ENCODE assay signal across 8 mouse cellular contexts in the genomic region with DNA sequence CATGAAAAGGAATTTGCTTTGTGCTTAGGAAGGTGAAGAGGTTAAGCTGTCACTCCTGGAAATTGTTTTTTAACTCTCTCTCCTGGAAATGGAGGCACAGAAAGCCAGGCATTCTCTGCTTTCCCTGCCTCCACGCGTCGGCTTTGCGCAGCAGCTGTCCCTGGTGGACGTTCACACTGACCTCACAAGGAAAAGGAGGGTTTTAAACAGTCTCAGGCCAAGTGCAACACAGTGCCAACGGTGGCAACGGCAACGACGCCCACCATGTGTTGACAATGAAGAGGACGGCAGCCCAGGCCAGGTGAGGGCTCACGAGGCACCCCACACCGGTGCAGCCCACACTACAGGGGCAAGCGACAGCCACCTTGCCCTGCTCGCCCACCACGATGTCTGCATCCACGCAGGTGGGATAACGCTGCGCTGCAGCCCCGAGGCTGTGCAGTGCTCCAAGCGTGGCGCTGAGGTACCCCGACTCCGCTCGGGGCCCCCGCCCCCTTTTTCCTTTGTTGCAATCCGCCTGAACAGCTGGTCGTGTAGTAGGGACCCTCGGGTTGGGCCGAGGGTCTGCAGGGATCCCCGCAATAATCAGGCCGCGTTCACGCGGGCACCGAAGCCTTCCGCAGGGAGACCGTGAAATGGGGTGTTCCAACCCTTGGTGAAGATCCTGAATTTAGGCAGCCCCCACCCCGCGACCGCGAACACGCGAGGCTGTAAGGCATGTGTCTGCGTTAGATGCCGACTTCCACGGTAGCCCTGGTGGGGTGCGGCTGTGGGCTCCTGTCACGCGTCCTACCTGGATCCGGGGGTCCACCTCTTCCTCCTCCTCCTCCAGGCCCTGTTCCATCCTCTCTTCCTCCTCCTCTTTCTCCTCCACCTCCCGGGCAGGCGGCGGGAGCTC. TPM values are rescaled to one million over a fixed set of nuclear protein-coding genes. Genes with fewer than 3 reads are reported as not detected.
DNase-seq lines count a peak whose midpoint lies in the region; ATAC-seq and TF ChIP-seq lines count a peak whose summit lies in the region.

No protein-coding gene starts in this region.

- TF ChIP-seq CTCF in MEL (IDR thresholded peaks at IDR 0.05 in 2 of 3, conservative IDR thresholded peaks at IDR 0.05 in 1 of 3; ENCODE audit: control insufficient read depth in 1 of 3, insufficient read depth in 1 of 3, low read depth in 2 of 3, low read length in 3 of 3, poor library complexity in 1 of 3, severe bottlenecking in 1 of 3), result no peak

- peak; percentile 80 for ATAC-seq in hindbrain, embryonic 11.5 days (ENCODE audit: low FRiP score)
- peak; percentile 27 for ATAC-seq in limb, embryonic 11.5 days (ENCODE audit: insufficient number of reproducible peaks, low FRiP score, low TSS enrichment, low read depth)

- H3K4me1 ChIP-seq in heart, embryonic 10.5 days, result peaks cover 59% of the 10 kb centered on the region
- H3K4me1 ChIP-seq in MEL (ENCODE audit: control insufficient read depth in 1 of 2, insufficient read depth in 2 of 2, low read length in 2 of 2), result no peaks in the 10 kb centered on the region
- H3K4me1 ChIP-seq in hindbrain, embryonic 11.5 days (replicated peaks; ENCODE audit: control insufficient read depth, insufficient read depth, low read length), result no peaks in the 10 kb centered on the region; the same call in 1 of the 2 replicates
- H3K4me1 ChIP-seq in limb, embryonic 11.5 days (ENCODE audit: control insufficient read depth, insufficient read depth, low read length), result peaks cover 16% of the 10 kb centered on the region

- no peaks in the 10 kb centered on the region; the same call in 1 of the 2 replicates for H3K27me3 ChIP-seq in heart, embryonic 10.5 days (ENCODE audit: insufficient read depth, poor library complexity, severe bottlenecking)
- H3K27me3 ChIP-seq in MEL (ENCODE audit: control insufficient read depth in 1 of 2, insufficient read depth in 2 of 2, low read length in 2 of 2), result peaks cover 4 to 6% of the 10 kb centered on the region in 2 experiments
- no peaks in the 10 kb centered on the region for H3K27me3 ChIP-seq in hindbrain, embryonic 11.5 days (ENCODE audit: control insufficient read depth, insufficient read depth, low read length)
- no peaks in the 10 kb centered on the region for H3K27me3 ChIP-seq in limb, embryonic 11.5 days (ENCODE audit: control insufficient read depth, insufficient read depth, low read length)

- H3K4me2 ChIP-seq in hindbrain, embryonic 11.5 days (replicated peaks; ENCODE audit: low read depth, low read length), result peak overlapping the region; percentile 93
- H3K4me2 ChIP-seq in limb, embryonic 11.5 days (ENCODE audit: low read depth, severe bottlenecking), result peak overlapping the region; percentile 90

- H3K36me3 ChIP-seq in heart, embryonic 10.5 days, result peaks cover 5% of the 10 kb centered on the region; the same call in 1 of the 2 replicates
- peaks cover 0 to 2% of the 10 kb centered on the region in 2 experiments; a peak in 1 of 4 replicates for H3K36me3 ChIP-seq in MEL (ENCODE audit: control insufficient read depth in 1 of 2, insufficient read depth in 2 of 2, low read length in 2 of 2)
- H3K36me3 ChIP-seq in hindbrain, embryonic 11.5 days (ENCODE audit: control insufficient read depth, insufficient read depth, low read length), result no peaks in the 10 kb centered on the region
- no peaks in the 10 kb centered on the region for H3K36me3 ChIP-seq in limb, embryonic 11.5 days (ENCODE audit: control insufficient read depth, insufficient read depth, low read length)

- H3K79me2 ChIP-seq in MEL (ENCODE audit: control insufficient read depth, insufficient read depth, low read length, poor library complexity), result no peaks in the 10 kb centered on the region

- H3K4me3 ChIP-seq in heart, embryonic 10.5 days, result peak overlapping the region; percentile 85
- peak overlapping the region; percentile 55 to 65 for H3K4me3 ChIP-seq in MEL (ENCODE audit: control insufficient read depth in 1 of 2, insufficient read depth in 1 of 2, low read depth in 2 of 2, low read length in 2 of 2)
- peak overlapping the region; percentile 62 for H3K4me3 ChIP-seq in hindbrain, embryonic 11.5 days (ENCODE audit: low read depth, low read length)
- H3K4me3 ChIP-seq in limb, embryonic 11.5 days (ENCODE audit: low read depth, low read length), result peak overlapping the region; percentile 80

- TF ChIP-seq EP300 in MEL (IDR thresholded peaks at IDR 0.05; ENCODE audit: low read depth in 1 of 2, low read length in 2 of 2), result no peak

- H3K27ac ChIP-seq in heart, embryonic 10.5 days, result peak overlapping the region; percentile 94
- H3K27ac ChIP-seq in MEL (ENCODE audit: control insufficient read depth, low read depth, low read length), result no peak overlapping the region
- peak overlapping the region; percentile 43 for H3K27ac ChIP-seq in hindbrain, embryonic 11.5 days (ENCODE audit: low read depth, low read length)
- H3K27ac ChIP-seq in limb, embryonic 11.5 days (replicated peaks; ENCODE audit: low read depth, low read length), result peak overlapping the region; percentile 76

- TF ChIP-seq RAD21 in MEL (IDR thresholded peaks at IDR 0.05; ENCODE audit: low read depth, low read length), result no peak

- no peak for TF ChIP-seq POLR2A in MEL (IDR thresholded peaks at IDR 0.05; ENCODE audit: control insufficient read depth in 1 of 2, insufficient read depth in 1 of 2, low read depth in 1 of 2, low read length in 2 of 2, poor library complexity in 1 of 2)

- H3K9ac ChIP-seq in MEL (ENCODE audit: control insufficient read depth, low read depth, low read length, poor library complexity, severe bottlenecking), result peak overlapping the region; percentile 62
- peak overlapping the region; percentile 79 for H3K9ac ChIP-seq in hindbrain, embryonic 11.5 days (ENCODE audit: low read depth, low read length)
- peak overlapping the region; percentile 91 for H3K9ac ChIP-seq in limb, embryonic 11.5 days (ENCODE audit: low read length)

- no peaks in the 10 kb centered on the region for H3K9me3 ChIP-seq in heart, embryonic 10.5 days
- H3K9me3 ChIP-seq in MEL (replicated peaks; ENCODE audit: insufficient read depth, low read length), result no peaks in the 10 kb centered on the region
- no peaks in the 10 kb centered on the region for H3K9me3 ChIP-seq in hindbrain, embryonic 11.5 days (ENCODE audit: control insufficient read depth, low read length)
- H3K9me3 ChIP-seq in limb, embryonic 11.5 days (ENCODE audit: control insufficient read depth, low read length), result no peaks in the 10 kb centered on the region

- DNase-seq in heart, embryonic 10.5 days (ENCODE audit: low spot score), result peak; percentile 82
- no peak for DNase-seq in heart, adult 11 months
- DNase-seq in MEL (ENCODE audit: low read depth, low spot score), result no peak
- DNase-seq in embryo, embryonic 9.5 days (ENCODE audit: extremely low spot score), result peak; percentile 59
- peak; percentile 69 for DNase-seq in hindbrain, embryonic 11.5 days (ENCODE audit: low spot score)
- DNase-seq in limb, embryonic 11.5 days (ENCODE audit: low spot score), result peak; percentile 75
- peak; percentile 35 for DNase-seq in naive thymus-derived CD4-positive, alpha-beta T cell, adult 2 months (ENCODE audit: low read depth)
- no peak for DNase-seq in urinary bladder, postnatal 10 days (ENCODE audit: low spot score)

- WGBS in heart, embryonic 10.5 days, result under 1% methylated on average over 53 of the region's 53 CpGs
- under 1% methylated on average over 53 of the region's 53 CpGs for WGBS in hindbrain, embryonic 11.5 days
- WGBS in limb, embryonic 11.5 days, result under 1% methylated on average over 53 of the region's 53 CpGs

TF ChIP-seq in MEL, 35 proteins besides CTCF, POLR2A, EP300 and RAD21 (continues in another document):
- TF ChIP-seq TAL1 (IDR thresholded peaks at IDR 0.05; ENCODE audit: low read length) (no peak), CHD1 (IDR thresholded peaks at IDR 0.05; ENCODE audit: low read depth, low read length) (no peak), MAX (IDR thresholded peaks at IDR 0.05; ENCODE audit: low read length) (no peak), UBTF (IDR thresholded peaks at IDR 0.05; ENCODE audit: borderline replicate concordance, insufficient read depth, low read depth, low read length) (no peak), MYC (IDR thresholded peaks at IDR 0.05; ENCODE audit: low read depth, low read length) (no peak), ZKSCAN1 (IDR thresholded peaks at IDR 0.05; ENCODE audit: low read depth, low read length) (no peak), POLR2AphosphoS2 (IDR thresholded peaks at IDR 0.05; ENCODE audit: low read length) (no peak), TCF12 (IDR thresholded peaks at IDR 0.05; ENCODE audit: low read depth, low read length) (no peak), NELFE (IDR thresholded peaks at IDR 0.05; ENCODE audit: low read depth, low read length) (no peak), CHD2 (IDR thresholded peaks at IDR 0.05; ENCODE audit: low read length) (no peak), ETS1 (IDR thresholded peaks at IDR 0.05; ENCODE audit: low read depth, low read length) (no peak), MAZ (IDR thresholded peaks at IDR 0.05; ENCODE audit: low read depth, low read length) (no peak)

RNA-seq across cellular contexts. Expression of a gene that starts 0.6 kb away (rescaled TPM):
- polyA plus RNA-seq in heart, embryonic 10.5 days (2016; fragmentation: Nextera tagmentation; extraction: Ambion mirVana), result 26.5 and 30.1 TPM in 2 replicates
- total RNA-seq in MEL (2012; rRNA removed), result 0.19 and 0.36 TPM in 2 replicates
- 1 to 10 TPM in 1 of 2 experiments, not detected in 1; 1.0 TPM for polyA plus RNA-seq in MEL (2012; ENCODE audit: insufficient read depth in 1 of 2, insufficient read length in 2 of 2, low read depth in 1 of 2, low replicate concordance in 2 of 2, missing spikeins in 1 of 2)
- 13.6 and 17.3 TPM in 2 replicates for polyA plus RNA-seq in hindbrain, embryonic 11.5 days (2014; fragmentation: Nextera tagmentation; extraction: Ambion mirVana)
- polyA plus RNA-seq in limb, embryonic 11.5 days (2014; fragmentation: Nextera tagmentation; extraction: Ambion mirVana), result 26.7 and 33.4 TPM in 2 replicates

RNA-seq across cellular contexts. Expression of a gene that starts 58.9 kb away (rescaled TPM):
- polyA plus RNA-seq in heart, embryonic 10.5 days (2016; fragmentation: Nextera tagmentation; extraction: Ambion mirVana), result 22.3 and 25.7 TPM in 2 replicates
- total RNA-seq in MEL (2012; rRNA removed), result 44.4 and 50.6 TPM in 2 replicates
- 10 to 100 TPM in 1 of 2 experiments, not detected in 1; 67.2 TPM for polyA plus RNA-seq in MEL (2012; ENCODE audit: insufficient read depth in 1 of 2, insufficient read length in 2 of 2, low read depth in 1 of 2, low replicate concordance in 2 of 2, missing spikeins in 1 of 2)
- polyA plus RNA-seq in hindbrain, embryonic 11.5 days (2014; fragmentation: Nextera tagmentation; extraction: Ambion mirVana), result 15.9 and 17.0 TPM in 2 replicates
- 29.3 and 31.5 TPM in 2 replicates for polyA plus RNA-seq in limb, embryonic 11.5 days (2014; fragmentation: Nextera tagmentation; extraction: Ambion mirVana)

RNA-seq across cellular contexts. Expression of a gene that starts 59.6 kb away (rescaled TPM):
- polyA plus RNA-seq in heart, embryonic 10.5 days (2016; fragmentation: Nextera tagmentation; extraction: Ambion mirVana), result 52.7 and 64.4 TPM in 2 replicates
- 35.6 TPM in 2 replicates for total RNA-seq in MEL (2012; rRNA removed)
- polyA plus RNA-seq in MEL (2012; ENCODE audit: insufficient read depth in 1 of 2, insufficient read length in 2 of 2, low read depth in 1 of 2, low replicate concordance in 2 of 2, missing spikeins in 1 of 2), result 10 to 100 TPM in 1 of 2 experiments, not detected in 1; 39.2 TPM
- 86.9 and 87.1 TPM in 2 replicates for polyA plus RNA-seq in hindbrain, embryonic 11.5 days (2014; fragmentation: Nextera tagmentation; extraction: Ambion mirVana)
- 90.7 and 92.8 TPM in 2 replicates for polyA plus RNA-seq in limb, embryonic 11.5 days (2014; fragmentation: Nextera tagmentation; extraction: Ambion mirVana)

Comparison
In these comparisons a context has a peak if more than half of its experiments do, and no peak if none do; other contexts are left out.
1. DNase-seq: peak in heart, embryonic 10.5 days (single experiment), embryo, embryonic 9.5 days (single experiment), hindbrain, embryonic 11.5 days (single experiment), limb, embryonic 11.5 days (single experiment) and naive thymus-derived CD4-positive, alpha-beta T cell, adult 2 months (single experiment); none in heart, adult 11 months (single experiment), MEL (single experiment) and urinary bladder, postnatal 10 days (single experiment).
2. Peak in every context shown above with its lines, with median percentiles within 50 percentile points of each other: H3K4me3 ChIP-seq and H3K9ac ChIP-seq.